Mouse (Mus musculus) liver, embryonic 13.5 days (tissue): ENCODE measurements at regions not wholly inside any gene's neighbourhood (a gene's known extent, or its start where the extent isn't known, plus 50 kb on each side); places are given as distances from the start of the nearest gene placed in this dataset.

ENCODE experiments used
- ATAC-seq: fragments of 200-750 bp; cut with Nextera tagmentation; 2 replicates; pipeline ENCODE4 v1.8.0; 2017; ENCODE audit warnings: low read depth, mild to moderate bottlenecking, moderate number of reproducible peaks, moderate library complexity
- DNase-seq: peaks from one replicate; pipeline ENCODE4 v3.0.0; 2022
- H3K27ac ChIP-seq: fragments of 300-500 bp; sonication (generic); 2 replicates; pipeline ENCODE4 v1.5.1; 2015; ENCODE audit warnings: moderate library complexity, mild to moderate bottlenecking, inconsistent platforms
- H3K27me3 ChIP-seq: fragments of 300-500 bp; sonication (generic); 2 replicates; pipeline ENCODE4 v1.6.1; 2015; ENCODE audit warnings: mild to moderate bottlenecking, inconsistent platforms
- H3K36me3 ChIP-seq: fragments of 300-500 bp; sonication (generic); 2 replicates; pipeline ENCODE4 v1.6.1; 2015; ENCODE audit warnings: mild to moderate bottlenecking, inconsistent platforms
- H3K4me1 ChIP-seq: fragments of 300-500 bp; sonication (generic); replicated peaks from 2 replicates; pipeline ENCODE4 v1.6.1; 2015; ENCODE audit warnings: inconsistent platforms
- H3K4me2 ChIP-seq: fragments of 300-500 bp; sonication (generic); 2 replicates; pipeline ENCODE4 v1.6.1; 2015; ENCODE audit warnings: inconsistent platforms, mild to moderate bottlenecking, moderate library complexity
- H3K4me3 ChIP-seq: fragments of 300-500 bp; sonication (generic); replicated peaks from 2 replicates; pipeline ENCODE4 v1.5.1; 2015; ENCODE audit warnings: mild to moderate bottlenecking, inconsistent platforms
- H3K9ac ChIP-seq: fragments of 300-500 bp; sonication (generic); 2 replicates; pipeline ENCODE4 v1.6.1; 2015; ENCODE audit warnings: mild to moderate bottlenecking, inconsistent platforms
- H3K9me3 ChIP-seq: fragments of 300-500 bp; sonication (generic); replicated peaks from 2 replicates; pipeline ENCODE4 v1.6.1; 2016; ENCODE audit warnings: inconsistent platforms
- WGBS: fragments of 180-500 bp; shearing (Covaris S2); methylation state at CpG from one replicate; pipeline ENCODE4 v1.1.7; 2015; ENCODE audit not compliant: insufficient replicate concordance; 5-methylcytosine and 5-hydroxymethylcytosine counted together

- H3K9ac ChIP-seq, result no peak overlapping the region
- H3K4me3 ChIP-seq, result no peak overlapping the region
- H3K9me3 ChIP-seq, result no peaks in the 10 kb centered on the region
- DNase-seq (no peak), ATAC-seq (no peak)
- H3K36me3 ChIP-seq, result no peaks in the 10 kb centered on the region
- no peak overlapping the region for H3K4me2 ChIP-seq
- H3K4me1 ChIP-seq, result peaks cover 8% of the 10 kb centered on the region
- WGBS, result 74% methylated on average over 8 of the region's 9 CpGs
- no peak overlapping the region for H3K27ac ChIP-seq
- H3K27me3 ChIP-seq, result no peaks in the 10 kb centered on the region
Measured at GRCm38 (mm10) chr12:85527011-85527410, 53.3 kb downstream of the Fos start.

DNA sequence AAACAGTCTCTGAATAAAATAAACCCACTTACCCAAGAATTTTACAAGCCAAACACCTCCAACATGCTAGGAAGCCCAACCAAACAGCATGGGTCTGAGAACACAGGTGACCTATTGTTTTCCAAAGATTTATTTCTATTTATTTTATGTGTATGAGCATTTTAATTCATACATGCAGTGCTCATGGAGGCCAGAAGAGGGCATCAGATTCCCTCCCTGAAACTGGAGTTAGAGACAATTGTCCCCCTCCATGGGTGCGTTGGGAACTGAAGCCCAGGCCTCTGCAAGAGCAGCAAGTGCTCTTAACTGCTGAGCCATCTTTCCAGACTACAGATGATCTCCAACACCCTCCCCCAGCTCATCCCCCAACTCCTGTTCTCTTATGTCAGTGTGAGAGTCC, 57.9 kb downstream of the Fos start:
- Histone ChIP-seq H3K27me3 (no peaks in the 10 kb centered on the region), H3K4me2 (no peak overlapping the region), H3K9ac (no peak overlapping the region), H3K4me3 (no peak overlapping the region), H3K27ac (no peak overlapping the region), H3K36me3 (no peaks in the 10 kb centered on the region), H3K4me1 (peaks cover 15% of the 10 kb centered on the region; the same call in 1 of the 2 replicates), H3K9me3 (no peaks in the 10 kb centered on the region)
- ATAC-seq (no peak), DNase-seq (no peak)
- 68% methylated on average over 1 of the region's 1 CpGs for WGBS

DNA sequence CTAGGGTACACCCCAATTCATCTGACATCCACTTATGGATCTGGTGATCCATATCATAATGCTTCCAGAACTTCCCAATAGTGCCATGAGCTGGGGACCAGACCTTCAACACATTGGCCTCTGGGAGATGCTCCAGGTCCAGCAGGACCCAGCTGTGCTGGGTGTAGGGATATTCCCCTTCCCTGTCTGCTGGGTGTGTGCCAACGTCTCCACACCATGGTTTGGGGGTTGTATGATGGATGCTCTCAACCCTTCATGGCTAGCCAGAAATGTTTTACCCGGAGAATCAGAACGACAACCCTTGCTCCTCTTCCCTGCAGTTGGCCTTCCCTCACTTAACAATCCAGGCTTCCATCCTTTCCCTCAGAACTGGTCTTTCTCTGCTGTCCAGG, 58.5 kb downstream of the Fos start:
- Histone ChIP-seq H3K27me3 (no peaks in the 10 kb centered on the region), H3K9me3 (no peaks in the 10 kb centered on the region), H3K4me3 (no peak overlapping the region), H3K36me3 (no peaks in the 10 kb centered on the region), H3K27ac (no peak overlapping the region), H3K4me1 (peaks cover 15% of the 10 kb centered on the region; the same call in 1 of the 2 replicates), H3K4me2 (no peak overlapping the region), H3K9ac (no peak overlapping the region)
- no peak for DNase-seq
- 0 out of 2 replicates have a peak, but pooled peaks have one; percentile 4 for ATAC-seq
- WGBS, result 62% methylated on average over 3 of the region's 3 CpGs

DNA sequence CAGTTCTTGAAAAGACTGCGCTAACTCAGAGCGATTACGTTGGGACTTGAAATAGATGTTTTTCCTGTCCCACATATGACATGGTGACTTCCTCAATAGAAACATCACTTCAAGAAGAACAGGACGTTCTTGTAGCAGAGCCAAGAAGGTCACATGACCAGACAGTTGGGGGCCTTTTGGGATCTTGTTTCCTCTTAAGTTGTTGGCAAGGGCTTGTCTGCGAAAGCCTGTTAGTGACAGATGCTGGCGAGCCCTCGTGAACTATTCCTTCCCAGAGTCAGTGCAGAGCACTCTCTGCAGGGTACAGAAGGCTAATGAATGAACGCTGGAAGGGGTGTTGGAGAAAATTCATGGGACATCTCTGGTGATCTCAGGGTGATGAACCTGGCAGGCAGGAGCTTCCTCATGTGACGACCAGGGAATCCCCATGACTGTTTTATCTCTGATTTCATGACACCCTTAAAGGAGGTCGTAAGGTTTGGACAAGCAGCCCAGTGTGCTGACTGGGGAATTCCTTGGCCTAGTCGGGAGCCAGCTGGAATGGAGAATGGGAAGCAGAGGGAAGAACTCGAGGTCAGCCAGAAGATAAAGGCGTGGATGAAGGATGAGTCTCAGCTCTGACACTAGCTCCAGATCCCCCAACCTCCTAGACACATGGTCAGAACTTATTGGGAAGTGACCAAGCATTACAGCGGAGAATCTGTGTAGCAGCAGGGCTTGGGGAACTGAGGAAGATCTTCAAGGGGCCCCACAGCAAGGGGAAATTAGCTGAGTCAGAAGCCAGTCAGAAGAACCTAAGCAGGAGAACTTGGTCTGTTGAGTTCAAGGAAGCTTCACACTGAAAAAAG, 59.1 kb downstream of the Fos start:
- Histone ChIP-seq H3K27ac (peak overlapping the region; percentile 45), H3K9ac (no peak overlapping the region), H3K9me3 (no peaks in the 10 kb centered on the region), H3K27me3 (no peaks in the 10 kb centered on the region), H3K36me3 (no peaks in the 10 kb centered on the region), H3K4me3 (no peak overlapping the region), H3K4me1 (peaks cover 15% of the 10 kb centered on the region; the same call in 1 of the 2 replicates), H3K4me2 (no peak overlapping the region)
- 26% methylated on average over 14 of the region's 14 CpGs for WGBS
- DNase-seq, result no peak
- ATAC-seq, result peak; percentile 29; the same call in 1 of the 2 replicates

GRCm38 (mm10) chr12:85533603-85534002, 59.9 kb downstream of the Fos start:
- Histone ChIP-seq H3K4me3 (no peak overlapping the region), H3K9me3 (no peaks in the 10 kb centered on the region), H3K4me2 (no peak overlapping the region), H3K36me3 (no peaks in the 10 kb centered on the region), H3K27ac (peak overlapping the region; percentile 45), H3K4me1 (peaks cover 15% of the 10 kb centered on the region; the same call in 1 of the 2 replicates), H3K27me3 (no peaks in the 10 kb centered on the region), H3K9ac (no peak overlapping the region)
- DNase-seq, result no peak
- 54% methylated on average over 3 of the region's 3 CpGs for WGBS
- ATAC-seq, result no peak

GRCm38 (mm10) chr12:85539423-85539822, 59.4 kb upstream of the Jdp2 start:
- Histone ChIP-seq H3K36me3 (no peaks in the 10 kb centered on the region), H3K27me3 (no peaks in the 10 kb centered on the region; the same call in 1 of the 2 replicates), H3K4me3 (no peak overlapping the region), H3K27ac (no peak overlapping the region), H3K9me3 (no peaks in the 10 kb centered on the region), H3K4me1 (no peaks in the 10 kb centered on the region), H3K9ac (no peak overlapping the region), H3K4me2 (no peak overlapping the region)
- 28% methylated on average over 7 of the region's 7 CpGs for WGBS
- no peak for DNase-seq
- ATAC-seq, result no peak

DNA sequence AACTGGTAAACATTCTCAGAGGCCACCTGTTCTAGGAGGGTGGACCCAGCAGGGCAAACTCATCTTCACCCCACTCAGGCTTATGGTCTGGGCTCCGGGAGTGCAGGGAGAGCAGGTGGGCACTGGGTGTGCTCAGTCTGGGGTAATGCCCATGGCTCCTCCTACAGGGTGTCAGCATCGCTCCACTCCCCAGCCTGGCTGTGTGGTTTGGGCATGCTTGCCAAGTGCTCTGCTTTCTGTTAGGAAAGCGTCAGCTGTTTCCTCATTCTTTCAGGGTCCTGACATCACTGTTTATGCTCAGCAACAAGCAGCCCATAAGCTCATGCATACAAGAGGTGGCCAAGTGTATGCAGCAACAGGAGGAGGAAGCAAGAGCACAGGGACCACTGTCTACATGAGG, 57.7 kb upstream of the Jdp2 start:
- H3K9me3 ChIP-seq, result no peaks in the 10 kb centered on the region
- no peak overlapping the region for H3K4me3 ChIP-seq
- H3K4me2 ChIP-seq, result no peak overlapping the region
- 0 out of 2 replicates have a peak, but pooled peaks cover 2% of the 10 kb centered on the region for H3K4me1 ChIP-seq
- no peak overlapping the region for H3K9ac ChIP-seq
- H3K36me3 ChIP-seq, result no peaks in the 10 kb centered on the region
- DNase-seq (no peak), ATAC-seq (no peak)
- no peak overlapping the region for H3K27ac ChIP-seq
- no peaks in the 10 kb centered on the region; the same call in 1 of the 2 replicates for H3K27me3 ChIP-seq
- WGBS, result 46% methylated on average over 3 of the region's 3 CpGs

- H3K4me1 ChIP-seq, result 0 out of 2 replicates have a peak, but pooled peaks cover 2% of the 10 kb centered on the region
- no peaks in the 10 kb centered on the region for H3K36me3 ChIP-seq
- no peak overlapping the region for H3K27ac ChIP-seq
- no peak for ATAC-seq
- no peak overlapping the region for H3K4me3 ChIP-seq
- no peak overlapping the region for H3K4me2 ChIP-seq
- WGBS, result 30% methylated on average over 6 of the region's 6 CpGs
- H3K27me3 ChIP-seq, result no peaks in the 10 kb centered on the region; the same call in 1 of the 2 replicates
- no peak for DNase-seq
- H3K9ac ChIP-seq, result no peak overlapping the region
- no peaks in the 10 kb centered on the region for H3K9me3 ChIP-seq
Measured at GRCm38 (mm10) chr12:85542881-85543280, 55.9 kb upstream of the Jdp2 start.

GRCm38 (mm10) chr12:85543520-85543919, 55.3 kb upstream of the Jdp2 start:
- 69% methylated on average over 9 of the region's 9 CpGs for WGBS
- no peak overlapping the region for H3K27ac ChIP-seq

GRCm38 (mm10) chr12:85544801-85545200, 54.0 kb upstream of the Jdp2 start:
- Histone ChIP-seq H3K4me2 (no peak overlapping the region), H3K36me3 (no peaks in the 10 kb centered on the region), H3K27ac (no peak overlapping the region), H3K27me3 (no peaks in the 10 kb centered on the region; the same call in 1 of the 2 replicates), H3K4me1 (0 out of 2 replicates have a peak, but pooled peaks cover 2% of the 10 kb centered on the region), H3K4me3 (no peak overlapping the region), H3K9ac (no peak overlapping the region), H3K9me3 (no peaks in the 10 kb centered on the region)
- no peak for ATAC-seq
- WGBS, result 50% methylated on average over 4 of the region's 4 CpGs
- no peak for DNase-seq

More at GRCm38 (mm10) chr12:85543520-85543919, 55.3 kb upstream of the Jdp2 start:
- H3K9ac ChIP-seq, result no peak overlapping the region
- no peak overlapping the region for H3K4me3 ChIP-seq
- no peaks in the 10 kb centered on the region; the same call in 1 of the 2 replicates for H3K27me3 ChIP-seq
- no peak for ATAC-seq
- no peak for DNase-seq
- H3K36me3 ChIP-seq, result no peaks in the 10 kb centered on the region
- 0 out of 2 replicates have a peak, but pooled peaks cover 2% of the 10 kb centered on the region for H3K4me1 ChIP-seq
- H3K9me3 ChIP-seq, result no peaks in the 10 kb centered on the region
- no peak overlapping the region for H3K4me2 ChIP-seq

DNA sequence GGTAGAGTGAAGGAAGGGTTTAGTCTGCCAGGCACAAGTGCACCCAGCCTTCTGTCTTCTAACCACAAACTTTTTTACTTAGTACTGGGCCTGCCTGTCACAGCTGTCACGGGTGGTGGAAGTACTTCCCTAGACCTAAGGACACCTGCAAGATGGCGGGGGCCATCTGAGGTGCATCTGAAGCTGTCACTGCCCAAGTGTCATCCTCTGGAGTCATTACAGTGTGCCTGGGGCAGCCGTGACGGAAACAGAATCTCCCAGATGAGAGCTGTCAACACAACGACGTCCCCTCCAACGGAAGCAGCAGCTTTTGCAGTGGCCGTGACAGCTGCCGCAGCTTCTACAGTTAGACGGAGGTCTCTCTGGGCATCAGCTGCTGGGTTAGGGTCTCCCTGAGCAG, 53.1 kb upstream of the Jdp2 start:
- Histone ChIP-seq H3K27me3 (no peaks in the 10 kb centered on the region; the same call in 1 of the 2 replicates), H3K4me3 (no peak overlapping the region), H3K36me3 (no peaks in the 10 kb centered on the region), H3K9ac (no peak overlapping the region), H3K27ac (no peak overlapping the region), H3K9me3 (no peaks in the 10 kb centered on the region), H3K4me1 (0 out of 2 replicates have a peak, but pooled peaks cover 2% of the 10 kb centered on the region), H3K4me2 (no peak overlapping the region)
- DNase-seq (no peak), ATAC-seq (no peak)
- 38% methylated on average over 10 of the region's 10 CpGs for WGBS
